Mouse (Mus musculus): ENCODE measurements around the gene Rnf185. TPM values are rescaled to one million over a fixed set of nuclear protein-coding genes. Genes with fewer than 3 reads are reported as not detected.

The Rnf185 gene
- polyA plus RNA-seq, 1 experiment from 2014 or later, result 9.7 TPM

- Histone ChIP-seq H3K4me2 (ENCODE audit: low read depth, low read length) (no peak overlapping the region), H3K9ac (replicated peaks) (no peak overlapping the region), H3K27ac (ENCODE audit: low read depth) (no peak overlapping the region), H3K4me3 (ENCODE audit: low read depth, low read length) (no peak overlapping the region), H3K9me3 (ENCODE audit: low read length) (no peaks in the 10 kb centered on the region), H3K27me3 (ENCODE audit: insufficient read depth, low read length) (0 out of 2 replicates have a peak, but pooled peaks cover 2% of the 10 kb centered on the region), H3K36me3 (replicated peaks; ENCODE audit: insufficient read depth, low read length) (no peaks in the 10 kb centered on the region), H3K4me1 (ENCODE audit: insufficient read depth) (peaks cover 4% of the 10 kb centered on the region)
- ATAC-seq, result no peak
- 40% methylated on average over 5 of the region's 5 CpGs for WGBS (ENCODE audit: insufficient replicate concordance)
- DNase-seq, result no peak
- TF ChIP-seq CTCF (IDR thresholded peaks at IDR 0.05; ENCODE audit: low read depth) (no peak), EP300 (IDR thresholded peaks at IDR 0.05; ENCODE audit: low read depth) (no peak)
These were observed 36.9 kb upstream of the Rnf185 start for GRCm38 (mm10) chr11:3489036-3489435.

- H3K9me3 ChIP-seq (ENCODE audit: low read length), result no peaks in the 10 kb centered on the region
- H3K36me3 ChIP-seq (replicated peaks; ENCODE audit: insufficient read depth, low read length), result no peaks in the 10 kb centered on the region
- H3K4me3 ChIP-seq (ENCODE audit: low read depth, low read length), result no peak within 1 kb of the TSS
- H3K9ac ChIP-seq (replicated peaks), result no peak within 1 kb of the TSS
- H3K27me3 ChIP-seq (ENCODE audit: insufficient read depth, low read length), result 0 out of 2 replicates have a peak, but pooled peaks cover 2% of the 10 kb centered on the region
- H3K4me1 ChIP-seq (ENCODE audit: insufficient read depth), result peaks cover 4% of the 10 kb centered on the region
- H3K27ac ChIP-seq (ENCODE audit: low read depth), result no peak within 1 kb of the TSS
- H3K4me2 ChIP-seq (ENCODE audit: low read depth, low read length), result no peak within 1 kb of the TSS
- no peak for TF ChIP-seq CTCF (IDR thresholded peaks at IDR 0.05; ENCODE audit: low read depth)
- no peak for TF ChIP-seq EP300 (IDR thresholded peaks at IDR 0.05; ENCODE audit: low read depth)
- ATAC-seq (no peak), DNase-seq (peak; percentile 12)
- 42% methylated on average over 11 of the region's 11 CpGs for WGBS (ENCODE audit: insufficient replicate concordance)
These were observed 35.9 kb upstream of the Rnf185 start, which contains the start of gene Pla2g3 for GRCm38 (mm10) chr11:3487952-3488570. Pla2g3 (plus strand) TSS chr11:3488284.

- 0 out of 2 replicates have a peak, but pooled peaks cover 2% of the 10 kb centered on the region for H3K27me3 ChIP-seq (ENCODE audit: insufficient read depth, low read length)
- DNase-seq (peak; percentile 14), ATAC-seq (peak; percentile 41; the same call in 1 of the 2 replicates)
- H3K36me3 ChIP-seq (replicated peaks; ENCODE audit: insufficient read depth, low read length), result no peaks in the 10 kb centered on the region
- H3K27ac ChIP-seq (ENCODE audit: low read depth), result peak overlapping the region; percentile 49
- H3K4me2 ChIP-seq (ENCODE audit: low read depth, low read length), result no peak overlapping the region; the same call in 1 of the 2 replicates
- peaks cover 4% of the 10 kb centered on the region for H3K4me1 ChIP-seq (ENCODE audit: insufficient read depth)
- H3K9ac ChIP-seq (replicated peaks), result no peak overlapping the region
- TF ChIP-seq CTCF (IDR thresholded peaks at IDR 0.05; ENCODE audit: low read depth), result no peak
- TF ChIP-seq EP300 (IDR thresholded peaks at IDR 0.05; ENCODE audit: low read depth), result no peak
- H3K4me3 ChIP-seq (ENCODE audit: low read depth, low read length), result no peak overlapping the region
- H3K9me3 ChIP-seq (ENCODE audit: low read length), result no peaks in the 10 kb centered on the region
- 44% methylated on average over 7 of the region's 7 CpGs for WGBS (ENCODE audit: insufficient replicate concordance)
These were observed 34.2 kb upstream of the Rnf185 start for GRCm38 (mm10) chr11:3486349-3486748.

- ATAC-seq (no peak), DNase-seq (peak; percentile 9)
- Histone ChIP-seq H3K4me2 (ENCODE audit: low read depth, low read length) (no peak overlapping the region), H3K9me3 (ENCODE audit: low read length) (no peaks in the 10 kb centered on the region), H3K9ac (replicated peaks) (no peak overlapping the region), H3K4me3 (ENCODE audit: low read depth, low read length) (no peak overlapping the region), H3K4me1 (ENCODE audit: insufficient read depth) (peaks cover 6% of the 10 kb centered on the region), H3K27me3 (ENCODE audit: insufficient read depth, low read length) (0 out of 2 replicates have a peak, but pooled peaks cover 2% of the 10 kb centered on the region), H3K27ac (ENCODE audit: low read depth) (no peak overlapping the region), H3K36me3 (replicated peaks; ENCODE audit: insufficient read depth, low read length) (no peaks in the 10 kb centered on the region)
- TF ChIP-seq CTCF (IDR thresholded peaks at IDR 0.05; ENCODE audit: low read depth), result no peak
- TF ChIP-seq EP300 (IDR thresholded peaks at IDR 0.05; ENCODE audit: low read depth), result no peak
- WGBS (ENCODE audit: insufficient replicate concordance), result 67% methylated on average over 11 of the region's 11 CpGs
These were observed 31.9 kb upstream of the Rnf185 start for GRCm38 (mm10) chr11:3483980-3484642.

GRCm38 (mm10) chr11:3475489-3475888 lies 23.3 kb upstream of the Rnf185 start:
- Histone ChIP-seq H3K9ac (replicated peaks) (no peak overlapping the region), H3K9me3 (ENCODE audit: low read length) (no peaks in the 10 kb centered on the region), H3K27ac (ENCODE audit: low read depth) (no peak overlapping the region), H3K27me3 (ENCODE audit: insufficient read depth, low read length) (no peaks in the 10 kb centered on the region), H3K4me3 (ENCODE audit: low read depth, low read length) (no peak overlapping the region), H3K4me2 (ENCODE audit: low read depth, low read length) (no peak overlapping the region), H3K4me1 (ENCODE audit: insufficient read depth) (peaks cover under 1% of the 10 kb centered on the region; the same call in 1 of the 2 replicates), H3K36me3 (replicated peaks; ENCODE audit: insufficient read depth, low read length) (no peaks in the 10 kb centered on the region)
- TF ChIP-seq EP300 (IDR thresholded peaks at IDR 0.05; ENCODE audit: low read depth), result no peak
- TF ChIP-seq CTCF (IDR thresholded peaks at IDR 0.05; ENCODE audit: low read depth), result no peak
- no peak for ATAC-seq
- DNase-seq, result no peak

- no peak for ATAC-seq
- Histone ChIP-seq H3K4me2 (ENCODE audit: low read depth, low read length) (no peak overlapping the region), H3K4me3 (ENCODE audit: low read depth, low read length) (no peak overlapping the region), H3K27me3 (ENCODE audit: insufficient read depth, low read length) (no peaks in the 10 kb centered on the region), H3K36me3 (replicated peaks; ENCODE audit: insufficient read depth, low read length) (no peaks in the 10 kb centered on the region), H3K4me1 (ENCODE audit: insufficient read depth) (no peaks in the 10 kb centered on the region), H3K9me3 (ENCODE audit: low read length) (no peaks in the 10 kb centered on the region), H3K27ac (ENCODE audit: low read depth) (no peak overlapping the region), H3K9ac (replicated peaks) (no peak overlapping the region)
- peak; percentile 35 for DNase-seq
- TF ChIP-seq EP300 (IDR thresholded peaks at IDR 0.05; ENCODE audit: low read depth), result no peak
- TF ChIP-seq CTCF (IDR thresholded peaks at IDR 0.05; ENCODE audit: low read depth), result peak; percentile 73
- 52% methylated on average over 7 of the region's 7 CpGs for WGBS (ENCODE audit: insufficient replicate concordance)
These were observed 22.4 kb upstream of the Rnf185 start for GRCm38 (mm10) chr11:3474480-3475115.
